Mouse (Mus musculus) MEL (cell line): ENCODE data around the gene Rtp3.

Experiments
- CHD2 ChIP-seq: IDR thresholded peaks from 2 replicates; pipeline ENCODE4 v1.6.1; 2011; ENCODE audit warnings: low read length, improper control_type of control experiment
- CTCF ChIP-seq, 3 experiments: IDR thresholded peaks in 2 of 3; conservative IDR thresholded peaks in 1 of 3; 2 replicates each; pipeline ENCODE4 v1.5.1; 2011 to 2012; ENCODE audit warnings: low read length in 3 of 3, low read depth in 2 of 3, mild to moderate bottlenecking in 2 of 3, improper control_type of control experiment in 1 of 3, inconsistent platforms in 1 of 3, mixed read lengths in 1 of 3, moderate library complexity in 1 of 3; ENCODE audit not compliant: control insufficient read depth in 1 of 3, insufficient read depth in 1 of 3, poor library complexity in 1 of 3, severe bottlenecking in 1 of 3
- ELF1 ChIP-seq: IDR thresholded peaks from 2 replicates; pipeline ENCODE4 v1.6.1; 2014; ENCODE audit warnings: low read depth, mild to moderate bottlenecking, inconsistent platforms, low read length, improper control_type of control experiment, moderate library complexity
- EP300 ChIP-seq, 2 experiments: IDR thresholded peaks; 2 replicates each; pipeline ENCODE4 v1.6.1; 2011; ENCODE audit warnings: improper control_type of control experiment in 2 of 2, low read length in 2 of 2, low read depth in 1 of 2, mild to moderate bottlenecking in 1 of 2
- MAFK ChIP-seq: IDR thresholded peaks from 2 replicates; pipeline ENCODE4 v1.6.1; 2011; ENCODE audit warnings: low read depth, mild to moderate bottlenecking, low read length, improper control_type of control experiment, borderline replicate concordance
- MAX ChIP-seq: IDR thresholded peaks from 2 replicates; pipeline ENCODE4 v1.6.1; 2011; ENCODE audit warnings: low read length, improper control_type of control experiment
- MEF2A ChIP-seq: IDR thresholded peaks from 2 replicates; pipeline ENCODE4 v1.6.1; 2014; ENCODE audit warnings: low read depth, mild to moderate bottlenecking, inconsistent platforms, low read length, improper control_type of control experiment; ENCODE audit not compliant: poor library complexity, insufficient replicate concordance, severe bottlenecking; ENCODE audit errors: extremely low read depth
- NELFE ChIP-seq: IDR thresholded peaks from 2 replicates; pipeline ENCODE4 v1.6.1; 2011; ENCODE audit warnings: low read depth, low read length, improper control_type of control experiment
- POLR2A ChIP-seq, 2 experiments: IDR thresholded peaks; 2 replicates each; pipeline ENCODE4 v1.6.1; 2011 to 2012; ENCODE audit warnings: low read length in 2 of 2, mild to moderate bottlenecking in 2 of 2, control low read depth in 1 of 2, improper control_type of control experiment in 1 of 2, low read depth in 1 of 2, moderate library complexity in 1 of 2; ENCODE audit not compliant: control insufficient read depth in 1 of 2, insufficient read depth in 1 of 2, poor library complexity in 1 of 2
- SMC3 ChIP-seq: IDR thresholded peaks from 2 replicates; pipeline ENCODE4 v1.6.1; 2011; ENCODE audit warnings: low read depth, low read length, improper control_type of control experiment
- TCF12 ChIP-seq: IDR thresholded peaks from 2 replicates; pipeline ENCODE4 v1.6.1; 2014; ENCODE audit warnings: low read depth, mild to moderate bottlenecking, inconsistent platforms, low read length, improper control_type of control experiment, moderate library complexity
- ZC3H11A ChIP-seq: IDR thresholded peaks from 2 replicates; pipeline ENCODE4 v1.6.1; 2012; ENCODE audit warnings: low read depth, mild to moderate bottlenecking, inconsistent platforms, low read length, improper control_type of control experiment

- TF ChIP-seq CTCF (IDR thresholded peaks at IDR 0.05 in 2 of 3, conservative IDR thresholded peaks at IDR 0.05 in 1 of 3; ENCODE audit: control insufficient read depth in 1 of 3, insufficient read depth in 1 of 3, low read depth in 2 of 3, low read length in 3 of 3, poor library complexity in 1 of 3, severe bottlenecking in 1 of 3) (no peak), POLR2A (IDR thresholded peaks at IDR 0.05; ENCODE audit: control insufficient read depth in 1 of 2, insufficient read depth in 1 of 2, low read depth in 1 of 2, low read length in 2 of 2, poor library complexity in 1 of 2) (no peak), TCF12 (no peak), SMC3 (no peak), MAX (no peak), NELFE (no peak), EP300 (IDR thresholded peaks at IDR 0.05; ENCODE audit: low read depth in 1 of 2, low read length in 2 of 2) (no peak), CHD2 (no peak), MEF2A (no peak), ZC3H11A (no peak), ELF1 (no peak), MAFK (no peak)
These were observed 28.6 kb upstream of the Rtp3 start, which contains the start of gene Ltf for GRCm38 (mm10) chr9:111019022-111019421.
